ENCODE assay signal across 21 mouse cellular contexts in the genomic region with DNA sequence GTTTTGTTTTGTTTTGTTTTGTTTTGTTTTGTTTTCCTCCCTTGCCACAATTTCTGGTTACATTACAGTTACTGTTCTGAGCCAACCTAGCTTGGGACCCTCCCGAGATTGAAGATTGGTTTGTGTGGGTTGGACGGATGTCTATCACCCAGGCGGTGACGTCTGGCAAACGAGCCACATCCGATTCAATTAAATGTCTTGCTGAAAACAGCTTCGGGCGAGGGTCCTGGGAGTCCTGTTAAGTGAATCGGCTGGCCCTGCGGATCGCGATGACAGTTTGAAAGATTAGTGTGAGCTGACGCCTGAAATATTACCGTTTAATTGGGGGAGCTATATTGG. TPM values are rescaled to one million over a fixed set of nuclear protein-coding genes. Genes with fewer than 3 reads are reported as not detected.
A peak's percentile ranks its signal among the peaks of the same experiment; 100 is the strongest.
DNase-seq lines count a peak whose midpoint lies in the region; ATAC-seq lines count a peak whose summit lies in the region.
"Had no signal": no experiment of that assay in that cellular context is flagged by ENCODE, and none has a peak within 500 bp of the region (broad histone marks: within the 10 kb centered on the region; RNA-seq: fewer than 3 reads in every experiment).

No protein-coding gene starts in this region.

- peaks cover 100% of the 10 kb centered on the region for H3K27me3 ChIP-seq in forebrain, embryonic 10.5 days (ENCODE audit: poor library complexity, severe bottlenecking)
- peaks cover 96% of the 10 kb centered on the region for H3K27me3 ChIP-seq in forebrain, embryonic 13.5 days
- peaks cover 100% of the 10 kb centered on the region for H3K27me3 ChIP-seq in midbrain, embryonic 10.5 days (ENCODE audit: low read depth, poor library complexity, severe bottlenecking)
- peaks cover 88% of the 10 kb centered on the region for H3K27me3 ChIP-seq in midbrain, embryonic 15.5 days (replicated peaks)
- peaks cover 99% of the 10 kb centered on the region for H3K27me3 ChIP-seq in embryonic facial prominence, embryonic 10.5 days (replicated peaks; ENCODE audit: low read depth, poor library complexity, severe bottlenecking)

- DNase-seq in forebrain, embryonic 10.5 days (ENCODE audit: extremely low spot score, low spot score), result peak; percentile 15
- peak; percentile 39 for DNase-seq in midbrain, embryonic 10.5 days (ENCODE audit: low spot score)
- peak; percentile 31 for DNase-seq in embryonic facial prominence, embryonic 10.5 days (ENCODE audit: low spot score)
- DNase-seq in induced T-regulatory cell, adult 2 months (ENCODE audit: low read depth), result peak; percentile 57
- DNase-seq in MN1 (ENCODE audit: low spot score), result no peak
- DNase-seq in spleen, postnatal 10 days (ENCODE audit: low spot score in 2 of 2), result no peak
- DNase-seq: adrenal gland, postnatal 14 days; cerebellum, adult 18-20 months; gastrocnemius, adult 2 months; kidney, postnatal 14 days; liver; liver, postnatal 0 days; lung, postnatal 14 days; thymus, adult 18-20 months had no signal

- H3K4me2 ChIP-seq in forebrain, embryonic 13.5 days, result no peak overlapping the region
- no peak overlapping the region for H3K4me2 ChIP-seq in midbrain, embryonic 15.5 days
- H3K4me2 ChIP-seq: neural tube, embryonic 13.5 days had no signal

- H3K36me3 ChIP-seq in forebrain, embryonic 10.5 days (replicated peaks), result no peaks in the 10 kb centered on the region
- no peaks in the 10 kb centered on the region for H3K36me3 ChIP-seq in forebrain, embryonic 13.5 days (ENCODE audit: poor library complexity, severe bottlenecking)
- no peaks in the 10 kb centered on the region for H3K36me3 ChIP-seq in midbrain, embryonic 10.5 days
- H3K36me3 ChIP-seq in midbrain, embryonic 15.5 days (replicated peaks), result no peaks in the 10 kb centered on the region
- no peaks in the 10 kb centered on the region for H3K36me3 ChIP-seq in embryonic facial prominence, embryonic 10.5 days (replicated peaks)
- H3K36me3 ChIP-seq: neural tube, embryonic 13.5 days had no signal

- no peak for ATAC-seq in forebrain, embryonic 13.5 days
- ATAC-seq in midbrain, embryonic 15.5 days (replicated peaks), result no peak
- ATAC-seq: forebrain, postnatal 0 days; hindbrain, postnatal 0 days had no signal

- no peak overlapping the region for H3K4me3 ChIP-seq in forebrain, embryonic 10.5 days
- H3K4me3 ChIP-seq in forebrain, embryonic 13.5 days, result no peak overlapping the region
- no peak overlapping the region for H3K4me3 ChIP-seq in midbrain, embryonic 10.5 days
- no peak overlapping the region for H3K4me3 ChIP-seq in midbrain, embryonic 15.5 days
- H3K4me3 ChIP-seq in embryonic facial prominence, embryonic 10.5 days, result no peak overlapping the region
- H3K4me3 ChIP-seq: gastrocnemius, adult 2 months; megakaryocyte, embryonic 14.5 days; neural tube, embryonic 13.5 days had no signal

- peaks cover 23% of the 10 kb centered on the region for H3K4me1 ChIP-seq in forebrain, embryonic 10.5 days
- peaks cover 8% of the 10 kb centered on the region; the same call in 1 of the 2 replicates for H3K4me1 ChIP-seq in forebrain, embryonic 13.5 days
- H3K4me1 ChIP-seq in midbrain, embryonic 10.5 days, result peaks cover 22% of the 10 kb centered on the region
- peaks cover 19% of the 10 kb centered on the region for H3K4me1 ChIP-seq in midbrain, embryonic 15.5 days
- peaks cover 26% of the 10 kb centered on the region for H3K4me1 ChIP-seq in embryonic facial prominence, embryonic 10.5 days

- H3K27ac ChIP-seq in forebrain, embryonic 10.5 days, result no peak overlapping the region
- no peak overlapping the region for H3K27ac ChIP-seq in forebrain, embryonic 13.5 days
- no peak overlapping the region for H3K27ac ChIP-seq in midbrain, embryonic 10.5 days (replicated peaks)
- H3K27ac ChIP-seq in midbrain, embryonic 15.5 days, result no peak overlapping the region
- no peak overlapping the region for H3K27ac ChIP-seq in embryonic facial prominence, embryonic 10.5 days (replicated peaks)
- H3K27ac ChIP-seq: gastrocnemius, adult 2 months; hindbrain, postnatal 0 days; neural tube, embryonic 13.5 days had no signal

- no peaks in the 10 kb centered on the region for H3K9me3 ChIP-seq in forebrain, embryonic 10.5 days
- no peaks in the 10 kb centered on the region for H3K9me3 ChIP-seq in forebrain, embryonic 13.5 days (replicated peaks)
- no peaks in the 10 kb centered on the region for H3K9me3 ChIP-seq in midbrain, embryonic 10.5 days (replicated peaks)
- no peaks in the 10 kb centered on the region for H3K9me3 ChIP-seq in midbrain, embryonic 15.5 days
- H3K9me3 ChIP-seq in embryonic facial prominence, embryonic 10.5 days, result no peaks in the 10 kb centered on the region
- H3K9me3 ChIP-seq: megakaryocyte, embryonic 14.5 days; neural tube, embryonic 13.5 days had no signal

- WGBS in forebrain, embryonic 10.5 days, result under 1% methylated on average over 14 of the region's 14 CpGs
- WGBS in forebrain, embryonic 13.5 days, result under 1% methylated on average over 14 of the region's 14 CpGs
- under 1% methylated on average over 14 of the region's 14 CpGs for WGBS in midbrain, embryonic 10.5 days
- under 1% methylated on average over 14 of the region's 14 CpGs for WGBS in midbrain, embryonic 15.5 days
- WGBS in embryonic facial prominence, embryonic 10.5 days, result under 1% methylated on average over 14 of the region's 14 CpGs

- no peak overlapping the region for H3K9ac ChIP-seq in forebrain, embryonic 13.5 days
- H3K9ac ChIP-seq in midbrain, embryonic 15.5 days, result no peak overlapping the region
- H3K9ac ChIP-seq: forebrain, postnatal 0 days; liver, postnatal 0 days; neural tube, embryonic 13.5 days had no signal

RNA-seq across cellular contexts. Expression of gene Nkx2-5, which starts 1.6 kb away (rescaled TPM):
- not detected in 2 replicates for polyA plus RNA-seq in forebrain, embryonic 10.5 days (2016; fragmentation: Nextera tagmentation; extraction: Ambion mirVana)
- polyA plus RNA-seq in forebrain, embryonic 13.5 days (2015; fragmentation: Nextera tagmentation; extraction: Ambion mirVana), result 0.53 TPM in 1 of 2 replicates, not detected in the other
- polyA plus RNA-seq in midbrain, embryonic 10.5 days (2016; fragmentation: Nextera tagmentation; extraction: Ambion mirVana), result not detected in 2 replicates
- 0.10 and 0.92 TPM in 2 replicates for polyA plus RNA-seq in midbrain, embryonic 15.5 days (2015; fragmentation: Nextera tagmentation; extraction: Ambion mirVana)
- polyA plus RNA-seq in embryonic facial prominence, embryonic 10.5 days (2016; fragmentation: Nextera tagmentation; extraction: Ambion mirVana), result 0.48 and 0.75 TPM in 2 replicates
- polyA plus RNA-seq: forebrain, postnatal 0 days; hindbrain, postnatal 0 days; kidney, adult 2 months; liver, postnatal 0 days had no signal

Comparison
In these comparisons a context has a peak if more than half of its experiments do, and no peak if none do; other contexts are left out.
1. DNase-seq: peak in forebrain, embryonic 10.5 days (single experiment), midbrain, embryonic 10.5 days (single experiment), embryonic facial prominence, embryonic 10.5 days (single experiment) and induced T-regulatory cell, adult 2 months (single experiment); none in MN1 (single experiment) and spleen, postnatal 10 days (0 of 2).